7 mouse cellular contexts compared by ENCODE assay signal in the genomic region with DNA sequence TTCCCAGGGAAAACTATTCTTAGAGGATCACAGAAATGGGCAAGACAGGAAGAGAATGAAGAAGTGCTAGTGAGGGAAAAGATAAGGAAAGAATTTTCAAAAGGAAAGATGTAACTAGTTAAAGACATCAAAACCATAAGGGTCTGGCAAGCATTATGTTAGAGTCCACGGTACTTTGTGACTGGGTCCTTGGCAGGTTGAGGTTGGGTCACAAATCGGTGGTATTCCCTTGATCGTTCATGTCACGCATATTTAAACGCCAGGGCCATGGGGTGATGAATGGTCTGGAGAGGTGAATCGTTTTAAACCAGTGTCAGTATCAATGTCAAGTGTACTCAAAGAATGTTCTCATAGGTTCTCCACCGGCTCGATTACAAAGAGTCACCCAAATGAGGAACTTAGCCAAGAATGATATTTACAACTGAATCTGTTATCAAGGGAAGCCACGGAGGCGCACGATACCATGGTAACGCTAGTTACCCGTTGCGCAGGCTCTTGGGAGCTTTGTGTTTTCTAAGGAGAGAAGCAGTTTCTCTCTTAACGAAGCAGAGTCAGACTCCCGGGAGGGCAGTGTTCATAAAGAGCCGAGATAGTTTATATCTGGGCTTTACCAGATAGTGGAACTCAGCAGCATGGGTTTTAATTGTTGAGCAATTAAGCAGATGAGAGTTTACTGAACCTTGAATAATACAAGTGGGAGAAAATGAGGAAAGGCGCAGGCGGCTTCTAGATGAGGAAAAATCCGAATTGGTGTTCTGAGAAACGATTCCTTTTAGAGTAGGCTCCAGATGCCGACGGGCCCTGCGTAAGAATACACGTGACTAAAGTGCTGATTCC.
DNase-seq lines count a peak whose midpoint lies in the region; ATAC-seq lines count a peak whose summit lies in the region.

No protein-coding gene starts in this region.

- H3K4me1 ChIP-seq in hindbrain, embryonic 16.5 days (ENCODE audit: control insufficient read depth, insufficient read depth, low read depth, low read length): no peaks in the 10 kb centered on the region
- H3K4me1 ChIP-seq in liver, embryonic 16.5 days (ENCODE audit: control insufficient read depth, low read depth, low read length): no peaks in the 10 kb centered on the region

- H3K27ac ChIP-seq in hindbrain, embryonic 16.5 days (ENCODE audit: low read depth, low read length): no peak overlapping the region
- no peak overlapping the region for H3K27ac ChIP-seq in liver, embryonic 16.5 days (ENCODE audit: low read length)

- no peak overlapping the region for H3K9ac ChIP-seq in hindbrain, embryonic 16.5 days (ENCODE audit: low read depth, low read length)
- H3K9ac ChIP-seq in liver, embryonic 16.5 days (ENCODE audit: low read depth, low read length): no peak overlapping the region

- H3K27me3 ChIP-seq in hindbrain, embryonic 16.5 days (replicated peaks; ENCODE audit: control insufficient read depth, insufficient read depth, low read length): no peaks in the 10 kb centered on the region
- no peaks in the 10 kb centered on the region for H3K27me3 ChIP-seq in liver, embryonic 16.5 days (ENCODE audit: control insufficient read depth, insufficient read depth, low read depth, low read length)

- WGBS in hindbrain, embryonic 16.5 days: 45% methylated on average over 25 of the region's 25 CpGs
- 36% methylated on average over 25 of the region's 25 CpGs for WGBS in liver, embryonic 16.5 days (ENCODE audit: insufficient replicate concordance)

- H3K4me2 ChIP-seq in hindbrain, embryonic 16.5 days (ENCODE audit: low read length): peak overlapping the region; percentile 46
- H3K4me2 ChIP-seq in liver, embryonic 16.5 days (ENCODE audit: low read depth, low read length): peak overlapping the region; percentile 7; the same call in 1 of the 2 replicates

- peak; percentile 20 for DNase-seq in Muller cell, postnatal 12 days (ENCODE audit: inconsistent ontology term)
- DNase-seq in WW6 (ENCODE audit: low read depth, low spot score): peak; percentile 11
- DNase-seq in cerebellum, adult 8-10 months: no peak
- no peak for DNase-seq in c-Kit-positive CD71-positive TER-119-positive erythroid progenitor cells, embryonic 14.5 days (ENCODE audit: low spot score)
- no peak for DNase-seq in cerebellum, adult 9-11 months

- peak; percentile 90 for ATAC-seq in hindbrain, embryonic 16.5 days
- ATAC-seq in liver, embryonic 16.5 days (ENCODE audit: low read depth): 0 out of 2 replicates have a peak, but pooled peaks have one; percentile 30

- H3K36me3 ChIP-seq in hindbrain, embryonic 16.5 days (ENCODE audit: control insufficient read depth, insufficient read depth, low read length): no peaks in the 10 kb centered on the region
- no peaks in the 10 kb centered on the region for H3K36me3 ChIP-seq in liver, embryonic 16.5 days (ENCODE audit: control insufficient read depth, insufficient read depth)

- H3K4me3 ChIP-seq in hindbrain, embryonic 16.5 days (ENCODE audit: low read length): no peak overlapping the region
- no peak overlapping the region for H3K4me3 ChIP-seq in liver, embryonic 16.5 days (ENCODE audit: low read depth, low read length)

- H3K9me3 ChIP-seq in hindbrain, embryonic 16.5 days (ENCODE audit: control insufficient read depth, low read length): no peaks in the 10 kb centered on the region
- no peaks in the 10 kb centered on the region for H3K9me3 ChIP-seq in liver, embryonic 16.5 days (replicated peaks; ENCODE audit: control insufficient read depth, low read length)

Comparison
In these comparisons a context has a peak if more than half of its experiments do, and no peak if none do; other contexts are left out.
1. DNase-seq: peak in Muller cell, postnatal 12 days (single experiment) and WW6 (single experiment); none in cerebellum, adult 8-10 months (single experiment), c-Kit-positive CD71-positive TER-119-positive erythroid progenitor cells, embryonic 14.5 days (single experiment) and cerebellum, adult 9-11 months (single experiment).